Mouse (Mus musculus): ENCODE results near the gene Txn2.
A peak's percentile ranks its signal among the peaks of the same experiment; 100 is the strongest.

Txn2 gene

GRCm38 (mm10) chr15:77907646-77908518 is 20.9 kb downstream of the Txn2 start:
- DNase-seq (ENCODE audit: extremely low spot score, low spot score): no peak

- no peak for DNase-seq (ENCODE audit: extremely low spot score, low spot score)
Observed at GRCm38 (mm10) chr15:77906545-77906944, 22.3 kb downstream of the Txn2 start.

- no peak for DNase-seq (ENCODE audit: extremely low spot score, low spot score)
Observed at GRCm38 (mm10) chr15:77906081-77906480, 22.7 kb downstream of the Txn2 start.

- peak; percentile 76 for DNase-seq (ENCODE audit: extremely low spot score, low spot score)
Observed at GRCm38 (mm10) chr15:77905275-77905970, 23.4 kb downstream of the Txn2 start.

- no peak for DNase-seq (ENCODE audit: extremely low spot score, low spot score)
Observed at GRCm38 (mm10) chr15:77904363-77904892, 24.4 kb downstream of the Txn2 start.

- DNase-seq (ENCODE audit: extremely low spot score, low spot score): no peak
Observed at GRCm38 (mm10) chr15:77903176-77903575, 25.6 kb downstream of the Txn2 start.

GRCm38 (mm10) chr15:77894926-77895325 is 33.9 kb downstream of the Txn2 start:
- DNase-seq (ENCODE audit: extremely low spot score, low spot score): no peak

GRCm38 (mm10) chr15:77893292-77893691 is 35.5 kb downstream of the Txn2 start:
- no peak for DNase-seq (ENCODE audit: extremely low spot score, low spot score)

GRCm38 (mm10) chr15:77892420-77892819 is 36.4 kb downstream of the Txn2 start:
- DNase-seq (ENCODE audit: extremely low spot score, low spot score): no peak

GRCm38 (mm10) chr15:77891766-77892165 is 37.0 kb downstream of the Txn2 start:
- DNase-seq (ENCODE audit: extremely low spot score, low spot score): no peak

GRCm38 (mm10) chr15:77889761-77890422 is 38.9 kb downstream of the Txn2 start:
- no peak for DNase-seq (ENCODE audit: extremely low spot score, low spot score)

GRCm38 (mm10) chr15:77888286-77888685 is 40.5 kb downstream of the Txn2 start:
- DNase-seq (ENCODE audit: extremely low spot score, low spot score): no peak

GRCm38 (mm10) chr15:77887093-77887488 is 41.7 kb downstream of the Txn2 start:
- no peak for DNase-seq (ENCODE audit: extremely low spot score, low spot score)

GRCm38 (mm10) chr15:77886369-77887092 is 42.3 kb downstream of the Txn2 start:
- no peak for DNase-seq (ENCODE audit: extremely low spot score, low spot score)

GRCm38 (mm10) chr15:77885945-77886344 is 42.9 kb downstream of the Txn2 start:
- no peak for DNase-seq (ENCODE audit: extremely low spot score, low spot score)

- no peak for DNase-seq (ENCODE audit: extremely low spot score, low spot score)
Observed at GRCm38 (mm10) chr15:77885159-77885558, 43.6 kb downstream of the Txn2 start.

GRCm38 (mm10) chr15:77883697-77884010 is 45.2 kb downstream of the Txn2 start:
- DNase-seq (ENCODE audit: extremely low spot score, low spot score): no peak

- DNase-seq (ENCODE audit: extremely low spot score, low spot score): peak; percentile 65
Observed at GRCm38 (mm10) chr15:77882797-77883696, 45.8 kb downstream of the Txn2 start.

- no peak for DNase-seq (ENCODE audit: extremely low spot score, low spot score)
Observed at GRCm38 (mm10) chr15:77882297-77882696, 46.5 kb downstream of the Txn2 start.

GRCm38 (mm10) chr15:77881698-77882097 is 47.1 kb downstream of the Txn2 start:
- DNase-seq (ENCODE audit: extremely low spot score, low spot score): no peak
